Mouse (Mus musculus) embryonic fibroblast, embryonic 13.5 days (primary cell): Measurements from ENCODE around the gene Arl4d. TPM values are rescaled to one million over a fixed set of nuclear protein-coding genes. Genes with fewer than 3 reads are reported as not detected.
"Not testable (repeated sequence)": the region's sequence is repeated elsewhere in the genome, so short reads cannot be mapped to it uniquely, and the experiment has no call there.

Source experiments
- H3K27ac ChIP-seq: 2 replicates; pipeline ENCODE4 v1.5.1; 2012; ENCODE audit warnings: low read length, control low read depth, inconsistent platforms; ENCODE audit not compliant: insufficient read depth
- H3K4me1 ChIP-seq: 2 replicates; pipeline ENCODE4 v1.6.1; 2011; ENCODE audit warnings: low read length; ENCODE audit not compliant: control insufficient read depth, insufficient read depth
- H3K4me3 ChIP-seq: 2 replicates; pipeline ENCODE4 v1.5.1; 2011; ENCODE audit warnings: mild to moderate bottlenecking, control low read depth, low read length; ENCODE audit not compliant: insufficient read depth
- CTCF ChIP-seq: IDR thresholded peaks from 2 replicates; pipeline ENCODE4 v1.5.1; 2011; ENCODE audit warnings: mild to moderate bottlenecking, control low read depth, low read length, moderate library complexity, borderline replicate concordance; ENCODE audit not compliant: insufficient read depth
- POLR2A ChIP-seq: IDR thresholded peaks from 2 replicates; pipeline ENCODE4 v1.6.1; 2011; ENCODE audit warnings: low read depth, mild to moderate bottlenecking, control low read depth, low read length, moderate library complexity
- polyA plus RNA-seq: library from polyadenylated mRNA; stranded (reverse); fragments of >200 nt; gene quantifications from 2 replicates; pipeline ENCODE4 v1.2.4, GENCODE M21; 2011; ENCODE audit warnings: low read depth; ENCODE audit not compliant: missing spikeins, insufficient read length

Arl4d gene
- 4.1 and 6.5 TPM in 2 replicates for polyA plus RNA-seq

DNA sequence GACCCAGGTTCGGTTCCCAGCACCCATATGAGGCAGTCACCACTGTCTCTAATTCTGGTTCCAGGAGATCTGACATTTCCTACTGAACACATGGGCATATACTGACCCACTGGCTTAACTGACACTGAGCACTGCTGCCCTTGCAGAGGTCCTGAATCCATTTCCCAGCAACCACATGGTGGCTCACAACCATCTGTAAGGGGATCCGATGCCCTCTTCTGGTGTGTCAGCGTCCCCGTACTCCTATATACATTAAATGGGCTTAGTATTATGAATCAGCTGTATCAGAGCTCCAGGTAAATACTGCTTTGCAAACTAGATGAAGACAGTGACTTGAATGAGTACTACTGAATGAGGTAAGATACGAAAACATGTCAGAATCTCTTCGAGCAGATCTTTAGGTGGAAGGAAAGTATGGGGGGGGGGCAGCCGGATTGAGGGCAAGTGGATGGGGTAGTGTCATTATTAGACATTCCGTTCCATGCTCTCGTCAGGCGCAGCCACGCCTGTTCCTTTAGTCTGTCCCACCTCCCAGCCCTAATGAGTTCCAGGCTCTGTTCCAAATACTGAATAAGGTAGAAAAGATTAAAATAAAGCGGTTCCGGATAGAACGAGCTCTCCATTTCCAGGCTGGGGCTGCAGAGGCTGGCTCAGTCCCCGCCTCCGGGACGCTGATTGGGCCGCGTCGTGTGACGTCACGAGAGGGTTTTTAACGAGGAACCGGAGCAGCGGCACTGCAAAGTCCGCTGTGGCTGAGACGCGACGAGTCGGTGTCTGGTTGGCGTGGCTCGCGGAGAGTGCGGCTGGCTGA is at the start of gene Arl4d:
Gene Arl4d (plus strand): TSS at position 717 of the 811 bp plus-strand sequence.
- Histone ChIP-seq H3K4me1 (no peaks in the 10 kb centered on the region), H3K4me3 (peak within 1 kb of the TSS; percentile 60), H3K27ac (peak within 1 kb of the TSS; percentile 17; the same call in 1 of the 2 replicates)
- peak; percentile 100 for TF ChIP-seq POLR2A
- TF ChIP-seq CTCF: no peak

DNA sequence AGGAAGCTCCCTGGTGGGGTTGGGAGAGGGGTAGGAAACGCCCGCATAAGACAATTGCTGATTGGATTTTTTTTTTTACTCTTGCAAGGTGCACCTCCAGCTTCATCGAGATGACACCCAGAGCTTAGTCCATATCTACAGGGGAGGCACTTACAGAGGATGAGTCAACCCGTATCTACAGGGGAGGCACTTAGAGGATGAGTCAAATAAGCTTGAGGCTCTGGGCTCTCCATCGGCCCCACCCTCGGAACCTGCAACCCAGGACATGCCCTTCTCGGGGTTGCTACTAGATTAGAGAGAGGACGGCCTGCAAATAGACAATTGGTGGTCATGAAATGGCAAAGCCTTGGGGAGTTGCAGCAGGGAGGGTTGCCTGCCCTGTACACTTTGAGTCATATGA is 49.2 kb upstream of the Arl4d start:
- TF ChIP-seq CTCF (no peak), POLR2A (no peak)
- Histone ChIP-seq H3K4me1 (no peaks in the 10 kb centered on the region), H3K4me3 (no peak overlapping the region), H3K27ac (no peak overlapping the region)

DNA sequence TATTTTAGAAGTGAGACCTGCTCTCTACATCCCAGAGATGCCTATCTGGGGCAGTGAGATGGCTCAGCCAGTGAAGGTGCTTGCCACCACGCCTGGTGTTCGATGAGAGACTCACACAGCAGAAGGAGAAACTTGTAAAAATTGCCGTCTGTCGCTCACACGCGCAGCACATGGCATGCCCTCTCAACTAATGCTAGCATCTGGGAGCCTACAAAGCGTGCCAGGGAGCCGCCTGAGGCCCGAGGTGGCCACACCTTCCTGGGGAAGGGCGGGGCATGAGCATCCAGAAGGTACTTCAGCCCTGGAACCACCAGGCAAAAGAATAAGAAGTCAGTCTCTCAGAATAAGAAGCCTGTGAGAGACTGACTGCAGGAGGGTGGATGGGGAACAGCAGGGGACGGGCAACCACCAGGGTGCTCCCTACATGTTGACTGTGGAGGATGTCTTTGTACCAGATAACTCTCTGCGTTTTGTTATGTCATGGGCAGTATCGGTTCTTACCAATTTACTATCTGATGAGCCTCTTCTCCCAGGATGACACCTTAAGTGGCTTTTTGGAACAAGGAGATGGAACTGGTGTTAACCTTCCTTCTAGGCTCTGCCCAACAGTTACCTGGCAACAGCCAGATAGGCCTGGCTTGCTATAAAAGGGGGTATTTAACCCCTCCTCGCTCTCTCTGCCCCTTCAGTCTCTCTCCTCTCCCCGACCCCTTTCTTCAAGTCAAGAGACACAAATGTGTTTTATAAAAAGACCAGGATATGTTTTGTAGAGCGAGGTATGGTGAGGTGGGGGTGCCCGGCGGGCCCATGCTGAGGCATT is 48.2 kb upstream of the Arl4d start:
- Histone ChIP-seq H3K4me3 (no peak overlapping the region), H3K27ac (no peak overlapping the region), H3K4me1 (no peaks in the 10 kb centered on the region)
- TF ChIP-seq POLR2A: no peak
- no peak for TF ChIP-seq CTCF

GRCm38 (mm10) chr11:101617849-101618248 is 47.5 kb upstream of the Arl4d start:
- Histone ChIP-seq H3K4me1 (no peaks in the 10 kb centered on the region), H3K4me3 (no peak overlapping the region), H3K27ac (no peak overlapping the region)
- TF ChIP-seq POLR2A: no peak
- TF ChIP-seq CTCF: no peak

DNA sequence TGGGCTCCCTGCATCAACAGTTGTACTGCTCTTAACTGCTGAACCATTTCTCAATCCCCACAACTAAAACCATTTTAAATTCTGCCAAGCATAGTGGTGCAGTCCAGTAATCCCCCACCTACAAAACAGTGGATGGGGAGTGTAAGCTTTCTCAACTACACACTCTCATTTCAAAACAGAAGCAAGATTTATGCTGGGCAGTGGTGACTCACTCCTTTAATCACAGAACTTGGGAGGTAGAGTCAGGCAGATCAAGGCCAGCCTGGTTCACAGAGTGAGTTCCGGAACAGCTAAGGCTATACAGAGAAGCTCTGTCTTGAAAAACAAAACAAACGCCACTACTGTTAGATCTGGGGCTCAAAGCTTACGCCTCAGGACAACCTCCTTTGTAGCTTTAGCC is 46.7 kb upstream of the Arl4d start:
- no peak overlapping the region for H3K27ac ChIP-seq
- TF ChIP-seq CTCF (no peak), POLR2A (no peak)
- H3K4me1 ChIP-seq: no peaks in the 10 kb centered on the region
- H3K4me3 ChIP-seq: no peak overlapping the region

- H3K4me1 ChIP-seq, H3K27ac ChIP-seq, H3K4me3 ChIP-seq: not testable (repeated sequence)
Observed at GRCm38 (mm10) chr11:101620022-101620655, 45.2 kb upstream of the Arl4d start.

GRCm38 (mm10) chr11:101626649-101626994 is 38.7 kb upstream of the Arl4d start:
- H3K4me3 ChIP-seq: peak overlapping the region; percentile 35
- H3K27ac ChIP-seq: peak overlapping the region; percentile 95; the same call in 1 of the 2 replicates
- no peaks in the 10 kb centered on the region for H3K4me1 ChIP-seq
- TF ChIP-seq POLR2A (no peak), CTCF (no peak)

DNA sequence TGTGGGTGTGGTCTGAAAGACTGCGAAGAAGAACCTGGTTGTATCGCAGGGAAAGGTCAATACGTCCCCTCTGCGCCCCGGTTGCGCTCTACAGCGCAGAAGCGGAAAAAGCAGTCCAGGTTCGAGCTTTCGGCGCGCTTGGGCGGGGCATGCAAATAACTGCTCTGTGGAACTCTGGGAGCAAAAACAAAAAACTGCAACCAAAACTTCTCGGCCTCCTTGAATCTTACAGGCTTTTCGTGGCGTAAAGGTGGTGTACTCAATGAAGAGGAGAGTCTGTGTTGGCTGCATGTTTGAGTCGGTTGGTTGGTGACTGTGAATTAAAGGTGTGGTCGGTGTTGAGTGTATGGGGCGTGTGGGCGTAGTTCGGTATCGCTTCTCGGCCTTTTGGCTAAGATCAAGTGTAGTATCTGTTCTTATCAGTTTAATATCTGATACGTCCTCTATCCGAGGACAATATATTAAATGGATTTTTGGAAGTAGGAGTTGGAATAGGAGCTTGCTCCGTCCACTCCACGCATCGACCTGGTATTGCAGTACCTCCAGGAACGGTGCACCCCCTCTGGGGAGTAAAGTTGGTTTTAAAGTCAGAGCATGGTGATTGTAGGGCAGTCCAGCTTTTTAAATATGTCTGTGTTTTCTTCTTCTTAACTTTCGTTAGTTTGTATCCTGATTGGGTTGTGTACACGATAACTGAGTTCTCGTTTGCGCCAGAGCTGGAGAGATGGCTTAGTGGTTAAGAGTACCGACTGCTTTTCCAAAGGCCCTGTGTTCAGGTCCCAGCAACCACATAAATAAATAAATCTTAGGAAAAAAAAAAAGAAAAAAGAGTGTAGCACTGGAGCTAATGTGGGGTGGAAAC is 38.1 kb upstream of the Arl4d start, which contains the start of gene Rdm1:
Gene Rdm1 (plus strand): TSS at position 201 of the 862 bp plus-strand sequence.
- Histone ChIP-seq H3K4me3 (peak within 1 kb of the TSS; percentile 35), H3K4me1 (no peaks in the 10 kb centered on the region), H3K27ac (peak within 1 kb of the TSS; percentile 95)
- TF ChIP-seq CTCF: no peak
- TF ChIP-seq POLR2A: peak; percentile 83
